Mouse (Mus musculus) lung, postnatal 0 days (tissue): Measurements from ENCODE around the gene Gm9918. TPM values are rescaled to one million over a fixed set of nuclear protein-coding genes. Genes with fewer than 3 reads are reported as not detected.

Experiments
- ATAC-seq: fragments of 200-750 bp; cut with Nextera tagmentation; 2 replicates; pipeline ENCODE4 v1.8.0; 2017; ENCODE audit warnings: moderate library complexity
- DNase-seq: peaks from one replicate; pipeline ENCODE4 v3.0.0-alpha.2; 2016; ENCODE audit warnings: low spot score
- H3K27ac ChIP-seq: fragments of 300-500 bp; sonication (generic); 2 replicates; pipeline ENCODE4 v1.5.1; 2014; ENCODE audit warnings: antibody characterized with exemption, mild to moderate bottlenecking, low read length, mixed read lengths
- H3K27me3 ChIP-seq: fragments of 300-500 bp; sonication (generic); replicated peaks from 2 replicates; pipeline ENCODE4 v1.6.1; 2014; ENCODE audit warnings: low read length, mixed read lengths; ENCODE audit not compliant: insufficient read depth
- H3K36me3 ChIP-seq: fragments of 300-500 bp; sonication (generic); 2 replicates; pipeline ENCODE4 v1.6.1; 2014; ENCODE audit warnings: low read length, mixed read lengths; ENCODE audit not compliant: insufficient read depth
- H3K4me1 ChIP-seq: fragments of 300-500 bp; sonication (generic); 2 replicates; pipeline ENCODE4 v1.6.1; 2014; ENCODE audit warnings: antibody characterized with exemption, low read depth, low read length, mixed read lengths; ENCODE audit not compliant: insufficient read depth
- H3K4me2 ChIP-seq: fragments of 300-500 bp; sonication (generic); replicated peaks from 2 replicates; pipeline ENCODE4 v1.6.1; 2014; ENCODE audit warnings: low read depth, mild to moderate bottlenecking, low read length, moderate library complexity, mixed read lengths
- H3K4me3 ChIP-seq: fragments of 300-500 bp; sonication (generic); 2 replicates; pipeline ENCODE4 v1.5.1; 2014; ENCODE audit warnings: low read depth, low read length
- H3K9ac ChIP-seq: fragments of 300-500 bp; sonication (generic); replicated peaks from 2 replicates; pipeline ENCODE4 v1.6.1; 2014; ENCODE audit warnings: low read depth, mild to moderate bottlenecking
- H3K9me3 ChIP-seq: fragments of 300-500 bp; sonication (generic); 2 replicates; pipeline ENCODE4 v1.6.1; 2016; ENCODE audit warnings: low read length, mixed read lengths
- CTCF ChIP-seq: IDR thresholded peaks from 2 replicates; pipeline ENCODE4 v1.5.1; 2016; ENCODE audit warnings: antibody characterized with exemption, mild to moderate bottlenecking
- EP300 ChIP-seq: IDR thresholded peaks from 2 replicates; pipeline ENCODE4 v1.6.1; 2016; ENCODE audit warnings: antibody characterized with exemption, mild to moderate bottlenecking, control low read depth
- WGBS: fragments of 180-500 bp; shearing (Covaris S2); extraction: QIAGEN DNeasy Blood & Tissue Kit; methylation state at CpG from one replicate; pipeline ENCODE4 v1.1.7; 2014; 5-methylcytosine and 5-hydroxymethylcytosine counted together
- polyA plus RNA-seq: library from polyadenylated mRNA; unstranded; fragments of >200 nt; fragmentation: Nextera tagmentation; extraction: Ambion mirVana; gene quantifications from 2 replicates; pipeline ENCODE4 v1.2.1, GENCODE M21; 2015

Gm9918 gene
- polyA plus RNA-seq, 1 experiment from 2014 or later = 0.13 TPM

DNA sequence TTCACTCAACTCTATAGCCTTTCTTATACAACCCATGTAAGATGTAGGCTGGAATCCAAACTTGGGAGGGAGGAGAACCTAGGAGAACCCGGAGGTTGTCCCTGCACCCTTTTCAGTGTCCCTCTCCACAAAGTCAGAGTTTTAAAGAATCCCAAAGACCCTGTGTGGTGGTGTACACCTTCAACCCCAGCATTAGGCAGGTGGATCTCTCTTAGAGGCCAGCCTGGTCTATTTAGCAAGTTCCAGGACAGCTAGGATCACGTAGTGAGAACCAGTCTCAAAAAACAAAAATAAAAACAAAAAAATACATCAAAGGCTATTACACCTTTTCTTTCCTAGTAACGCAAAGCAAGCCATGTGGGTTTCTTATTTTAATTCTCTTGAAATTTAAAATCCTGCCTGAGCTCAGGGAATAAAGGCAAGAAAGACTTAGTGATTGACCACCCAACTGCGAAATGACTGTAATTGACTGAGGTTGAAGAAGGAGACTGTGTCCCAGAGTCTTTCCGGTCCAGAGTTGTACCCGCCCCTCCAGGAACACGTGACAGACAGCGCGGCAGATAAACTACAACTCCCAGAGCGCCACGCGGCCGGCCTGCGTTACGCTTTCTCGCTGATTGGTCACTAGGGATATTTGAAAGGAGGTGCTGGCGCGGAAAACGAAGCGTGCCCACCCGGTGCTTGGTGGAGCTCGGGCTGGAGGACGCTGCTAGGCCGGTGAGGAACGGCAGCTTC is 25.4 kb downstream of the Gm9918 start, which contains the start of gene Espl1:
Gene Espl1, plus strand, starts transcription at position 634 of the 735 bp plus-strand sequence.
- 7% methylated on average over 25 of the region's 25 CpGs for WGBS
- H3K36me3 ChIP-seq = no peaks in the 10 kb centered on the region

DNA sequence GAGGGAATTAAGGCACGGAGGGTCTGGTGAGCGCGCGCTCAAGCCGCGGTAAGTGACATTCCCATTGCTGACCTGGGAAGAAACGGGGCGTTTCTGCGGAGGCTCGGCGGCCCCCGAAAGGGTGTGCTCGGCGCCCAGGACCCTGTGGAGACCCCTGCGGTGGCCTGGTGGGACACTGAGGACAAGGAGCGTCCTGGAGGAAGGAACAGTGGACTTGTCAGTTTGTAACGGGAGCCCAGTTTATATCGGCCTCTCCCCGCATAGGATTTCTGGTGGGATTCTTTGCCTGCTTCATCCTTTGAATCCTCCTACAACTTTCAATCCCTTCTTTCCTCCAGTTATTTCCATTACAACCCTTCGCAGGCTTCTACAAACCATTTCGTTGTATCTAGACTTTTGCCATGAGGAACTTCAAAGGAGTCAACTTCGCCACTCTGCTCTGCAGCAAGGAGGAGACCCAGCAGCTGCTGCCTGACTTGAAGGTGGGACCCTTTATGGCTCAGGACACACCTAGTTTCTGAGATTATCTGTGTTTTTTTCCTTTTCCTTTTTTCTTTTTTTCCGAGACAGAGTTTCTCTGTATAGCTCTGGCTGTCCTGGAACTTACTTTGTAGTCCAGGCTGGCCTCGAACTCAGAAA is 26.1 kb downstream of the Gm9918 start:
- Histone ChIP-seq H3K9me3 (no peaks in the 10 kb centered on the region), H3K4me3 (peak overlapping the region; percentile 48), H3K27me3 (no peaks in the 10 kb centered on the region), H3K9ac (no peak overlapping the region), H3K36me3 (no peaks in the 10 kb centered on the region), H3K4me2 (peak overlapping the region; percentile 75), H3K4me1 (no peaks in the 10 kb centered on the region), H3K27ac (no peak overlapping the region)
- TF ChIP-seq EP300 = no peak
- TF ChIP-seq CTCF = no peak
- no peak for ATAC-seq
- DNase-seq = no peak
- 4% methylated on average over 23 of the region's 24 CpGs for whole genome bisulfite sequencing

More for the DNA sequence above, 25.4 kb downstream of the Gm9918 start, which contains the start of gene Espl1:
- no peaks in the 10 kb centered on the region for H3K9me3 ChIP-seq
- H3K4me2 ChIP-seq = peak within 1 kb of the TSS; percentile 75
- H3K4me1 ChIP-seq = no peaks in the 10 kb centered on the region
- DNase-seq (peak; percentile 97), ATAC-seq (peak; percentile 100)
- no peak for TF ChIP-seq EP300
- no peak within 1 kb of the TSS for H3K27ac ChIP-seq
- H3K27me3 ChIP-seq = no peaks in the 10 kb centered on the region
- no peak within 1 kb of the TSS for H3K9ac ChIP-seq
- H3K4me3 ChIP-seq = peak within 1 kb of the TSS; percentile 48

GRCm38 (mm10) chr15:102302542-102302941 is 32.2 kb downstream of the Gm9918 start:
- ATAC-seq (peak; percentile 97), DNase-seq (peak; percentile 93)
- H3K4me3 ChIP-seq = no peak overlapping the region
- no peaks in the 10 kb centered on the region for H3K27me3 ChIP-seq
- TF ChIP-seq CTCF (no peak), EP300 (peak; percentile 39; the same call in 1 of the 2 replicates)
- no peak overlapping the region for H3K27ac ChIP-seq
- H3K36me3 ChIP-seq = no peaks in the 10 kb centered on the region
- no peak overlapping the region for H3K9ac ChIP-seq
- H3K4me2 ChIP-seq = no peak overlapping the region
- no peaks in the 10 kb centered on the region for H3K9me3 ChIP-seq
- no peaks in the 10 kb centered on the region; the same call in 1 of the 2 replicates for H3K4me1 ChIP-seq
- WGBS = 46% methylated on average over 6 of the region's 6 CpGs

GRCm38 (mm10) chr15:102308717-102309116 is 38.4 kb downstream of the Gm9918 start:
- H3K27me3 ChIP-seq = no peaks in the 10 kb centered on the region
- no peak for DNase-seq
- WGBS = 81% methylated on average over 9 of the region's 9 CpGs
- H3K4me1 ChIP-seq = no peaks in the 10 kb centered on the region; the same call in 1 of the 2 replicates
- H3K27ac ChIP-seq = no peak overlapping the region
- H3K9me3 ChIP-seq = no peaks in the 10 kb centered on the region
- no peaks in the 10 kb centered on the region; the same call in 1 of the 2 replicates for H3K36me3 ChIP-seq
- H3K4me3 ChIP-seq = no peak overlapping the region
- no peak for ATAC-seq
- no peak overlapping the region for H3K9ac ChIP-seq
- TF ChIP-seq CTCF (peak; percentile 17; the same call in 1 of the 2 replicates), EP300 (no peak)
- no peak overlapping the region for H3K4me2 ChIP-seq

DNA sequence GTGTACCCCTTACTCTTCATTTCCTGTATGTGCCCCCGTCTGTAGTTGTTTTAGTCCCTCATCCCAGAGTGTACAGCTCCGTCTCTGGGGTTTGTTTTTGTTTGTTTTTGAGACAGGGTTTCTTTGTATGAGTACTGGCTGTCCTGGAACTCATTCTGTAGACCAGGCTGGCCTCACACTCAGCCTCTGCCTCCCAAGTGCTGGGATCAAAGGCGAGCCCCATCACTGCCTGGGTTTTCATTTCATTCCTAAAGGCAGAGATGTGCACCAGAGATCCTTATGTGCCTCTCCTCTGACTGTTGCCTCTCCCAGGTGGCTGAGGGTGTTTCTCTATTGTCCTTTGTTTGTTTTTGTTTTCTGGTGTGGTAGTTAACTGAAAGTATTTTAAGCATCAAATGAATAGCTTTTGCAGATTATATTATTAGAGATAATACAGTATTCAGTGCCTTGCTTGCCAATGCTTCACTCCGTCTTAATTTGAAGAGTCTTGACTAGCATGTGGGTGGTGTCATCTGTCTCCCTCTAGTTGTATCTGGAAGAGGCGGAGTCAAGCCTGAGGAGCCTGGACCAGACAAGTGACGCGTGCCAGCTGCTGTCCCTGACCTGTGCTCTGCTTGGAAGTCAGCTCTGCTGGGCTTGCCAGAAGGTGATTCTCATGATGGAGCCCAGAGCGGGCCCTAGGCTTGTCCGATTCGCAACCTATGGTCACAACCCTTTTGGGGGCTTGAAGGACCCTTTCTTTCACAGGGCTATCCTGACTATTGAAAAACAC is 39.9 kb downstream of the Gm9918 start:
- TF ChIP-seq CTCF = no peak
- no peak for TF ChIP-seq EP300
- DNase-seq (peak; percentile 91), ATAC-seq (peak; percentile 92)
- no peaks in the 10 kb centered on the region for H3K4me1 ChIP-seq
- no peaks in the 10 kb centered on the region for H3K27me3 ChIP-seq
- no peaks in the 10 kb centered on the region for H3K9me3 ChIP-seq
- H3K9ac ChIP-seq = no peak overlapping the region
- 58% methylated on average over 10 of the region's 10 CpGs for whole genome bisulfite sequencing
- peak overlapping the region; percentile 26; the same call in 1 of the 2 replicates for H3K27ac ChIP-seq
- H3K36me3 ChIP-seq = no peaks in the 10 kb centered on the region; the same call in 1 of the 2 replicates
- no peak overlapping the region for H3K4me3 ChIP-seq
- no peak overlapping the region for H3K4me2 ChIP-seq

DNA sequence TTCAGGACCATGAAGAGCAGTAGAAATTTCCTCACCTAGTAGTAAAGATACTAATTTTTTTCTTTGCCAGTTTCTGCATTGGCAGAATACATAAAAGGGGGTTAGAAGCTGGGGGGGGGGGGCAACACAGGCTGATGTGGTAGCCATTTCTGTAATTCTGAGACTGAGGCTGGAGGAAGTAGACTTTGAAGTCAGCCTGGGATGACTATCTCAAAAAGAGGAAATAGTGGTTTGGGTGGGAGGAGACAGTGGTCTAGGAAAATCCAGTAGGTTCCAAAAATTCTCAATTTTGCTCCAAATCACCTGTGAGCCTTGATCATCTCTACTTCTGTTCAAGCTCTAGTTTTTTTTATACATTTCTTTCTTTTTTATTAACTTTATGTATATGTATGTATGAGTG is 41.1 kb downstream of the Gm9918 start:
- Histone ChIP-seq H3K9ac (no peak overlapping the region), H3K36me3 (no peaks in the 10 kb centered on the region; the same call in 1 of the 2 replicates), H3K4me2 (no peak overlapping the region), H3K27me3 (no peaks in the 10 kb centered on the region), H3K4me3 (no peak overlapping the region), H3K4me1 (no peaks in the 10 kb centered on the region), H3K27ac (no peak overlapping the region), H3K9me3 (no peaks in the 10 kb centered on the region)
- TF ChIP-seq EP300 = no peak
- no peak for DNase-seq
- ATAC-seq = no peak
